Mouse (Mus musculus) spleen, adult 10 weeks (tissue): Measurements from ENCODE around the gene Tle1. TPM values are rescaled to one million over a fixed set of nuclear protein-coding genes. Genes with fewer than 3 reads are reported as not detected.

Source experiments
- polyA plus RNA-seq: library from polyadenylated mRNA; stranded (reverse); fragments of 350-450 nt; fragmentation: Illumina TruSeq; extraction: RNeasy Lipid Tissue Mini Kit (QIAGEN cat#74804); gene quantifications from one replicate; pipeline ENCODE4 v1.2.3, GENCODE M21; 2015; ENCODE audit warnings: low replicate concordance; ENCODE audit not compliant: insufficient read depth

The Tle1 gene
- 8.8 TPM for polyA plus RNA-seq

DNA sequence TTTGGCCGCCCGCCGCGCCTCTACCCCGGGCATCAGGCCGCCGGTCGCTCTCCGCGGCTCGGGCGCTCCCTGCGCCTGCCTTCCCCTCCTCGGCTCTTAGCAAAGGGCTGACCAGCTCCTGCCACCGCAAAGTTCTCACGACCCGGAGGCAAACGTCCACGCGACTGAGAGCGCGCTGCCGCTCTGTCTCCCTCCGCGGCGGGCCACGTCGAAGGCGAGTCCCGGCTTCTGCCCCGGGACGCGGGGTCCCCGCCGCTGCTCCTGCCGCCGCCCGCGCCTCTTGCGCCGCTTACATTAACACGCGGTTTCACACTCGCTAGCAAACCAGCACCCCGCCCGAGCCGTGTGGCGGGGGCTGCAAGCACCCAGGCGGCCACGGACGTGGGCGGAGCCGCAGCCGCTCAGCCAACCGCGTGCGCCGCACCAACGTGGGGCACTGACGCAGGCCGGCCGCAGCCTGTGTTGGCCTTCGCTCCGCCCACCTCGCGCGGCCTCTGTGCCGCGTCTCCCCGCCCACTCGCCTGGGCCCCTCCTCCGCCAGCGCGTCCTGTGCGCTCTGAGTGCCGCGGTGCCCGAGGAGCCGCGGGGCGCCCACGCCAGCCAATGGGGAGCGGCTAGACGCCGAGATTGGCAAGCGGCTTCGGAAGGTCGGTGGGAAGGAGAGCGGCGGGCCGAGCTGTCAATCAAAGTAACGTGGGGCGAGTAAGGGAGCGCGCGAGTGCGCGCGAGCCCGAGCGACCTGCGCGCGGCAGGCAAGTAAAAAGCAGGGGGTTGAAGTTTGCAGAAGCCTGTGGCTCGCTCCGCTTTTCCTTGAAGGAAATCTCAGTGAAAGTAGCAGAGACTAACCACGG is at the start of gene Tle1:
TSS of gene Tle1 (minus strand) at position 361 of the 851 bp plus-strand sequence.

